Mouse (Mus musculus) right cerebral cortex, postnatal 10 days (tissue): ENCODE results near the gene Ipo11.
"Not testable (repeated sequence)": the region's sequence is repeated elsewhere in the genome, so short reads cannot be mapped to it uniquely, and the experiment has no call there.

Experiments
- DNase-seq, 2 experiments: peaks; one replicate each; pipeline ENCODE4 v3.0.0; 2021; ENCODE audit warnings: low spot score in 2 of 2

Ipo11 gene

DNA sequence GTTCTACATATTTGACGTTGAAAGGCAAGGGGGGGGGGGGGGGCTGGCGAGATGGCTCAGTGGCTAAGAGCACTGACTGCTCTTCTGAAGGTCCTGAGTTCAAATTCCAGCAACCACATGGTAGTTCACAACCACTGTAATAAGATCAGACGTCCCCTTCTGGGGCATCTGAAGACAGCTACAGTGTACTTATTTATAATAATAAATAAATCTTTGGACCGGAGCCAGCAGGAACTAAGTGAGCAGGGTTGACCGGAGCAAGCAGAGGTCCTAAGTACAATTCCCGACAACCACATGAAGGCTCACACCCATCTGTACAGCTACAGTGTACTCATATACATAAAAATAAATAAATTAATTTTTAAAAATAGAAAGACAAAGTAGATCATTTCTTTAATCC lies 31.6 kb downstream of the Ipo11 start:
- not testable (repeated sequence) for DNase-seq

GRCm38 (mm10) chr13:106904637-106905036 lies 32.1 kb downstream of the Ipo11 start:
- no peak for DNase-seq

DNA sequence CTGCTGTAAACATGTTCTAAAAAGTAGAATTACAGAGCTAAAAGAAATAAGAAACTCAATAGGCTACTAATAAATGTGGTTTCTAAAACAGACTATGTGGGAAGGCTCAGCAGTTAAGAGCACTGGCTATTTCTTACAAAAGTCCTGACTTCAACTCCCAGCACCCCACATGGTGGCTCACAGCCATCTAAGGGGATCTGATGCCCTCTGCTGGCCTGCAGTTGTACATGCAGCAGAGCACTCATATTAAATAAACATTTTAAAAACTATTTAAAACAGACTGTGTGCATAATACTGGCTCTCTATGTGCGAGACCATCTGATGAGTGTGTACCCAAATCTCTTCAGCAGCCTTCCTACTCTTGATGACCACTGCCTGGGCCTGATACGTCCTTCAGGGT lies 42.5 kb downstream of the Ipo11 start:
- no peak for DNase-seq

DNA sequence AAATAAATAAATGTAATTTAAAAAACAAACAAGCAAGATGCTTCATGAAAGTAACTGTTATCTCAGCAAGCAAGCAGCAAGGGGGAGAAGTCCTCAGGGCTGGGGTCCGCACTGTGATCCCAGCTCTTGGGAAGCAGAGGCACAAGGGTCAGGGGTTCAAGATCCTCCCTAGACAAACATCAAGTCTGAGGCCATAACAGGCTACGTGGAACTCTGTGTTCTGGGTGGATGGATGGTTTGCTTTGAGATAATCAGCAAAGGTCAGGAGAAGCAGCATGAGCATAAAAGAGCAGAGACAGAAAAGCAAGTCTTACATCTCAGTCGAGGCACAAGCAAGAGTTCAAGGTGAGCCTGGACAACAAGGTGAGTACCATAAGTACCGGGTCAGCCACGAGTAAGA lies 43.1 kb downstream of the Ipo11 start:
- no peak for DNase-seq

DNA sequence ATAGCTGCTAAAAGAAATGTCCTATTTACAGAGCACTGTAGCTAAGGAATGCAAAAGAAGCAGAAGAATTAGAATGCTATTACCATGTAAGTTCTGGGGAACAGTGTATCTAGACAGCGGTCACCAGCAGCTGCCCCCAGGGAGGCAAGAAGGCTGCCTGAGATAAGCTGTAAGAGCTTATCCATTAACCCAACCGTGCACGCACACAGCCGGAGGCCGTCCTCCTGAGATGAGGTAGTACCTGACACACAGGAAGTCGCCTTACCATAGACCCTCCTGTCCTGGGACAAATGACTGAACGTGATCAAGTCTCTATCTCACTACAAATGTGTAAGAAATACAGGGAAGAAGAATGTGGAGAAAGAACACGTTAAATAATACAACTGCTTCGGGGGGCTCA lies 43.6 kb downstream of the Ipo11 start:
- DNase-seq = no peak

DNA sequence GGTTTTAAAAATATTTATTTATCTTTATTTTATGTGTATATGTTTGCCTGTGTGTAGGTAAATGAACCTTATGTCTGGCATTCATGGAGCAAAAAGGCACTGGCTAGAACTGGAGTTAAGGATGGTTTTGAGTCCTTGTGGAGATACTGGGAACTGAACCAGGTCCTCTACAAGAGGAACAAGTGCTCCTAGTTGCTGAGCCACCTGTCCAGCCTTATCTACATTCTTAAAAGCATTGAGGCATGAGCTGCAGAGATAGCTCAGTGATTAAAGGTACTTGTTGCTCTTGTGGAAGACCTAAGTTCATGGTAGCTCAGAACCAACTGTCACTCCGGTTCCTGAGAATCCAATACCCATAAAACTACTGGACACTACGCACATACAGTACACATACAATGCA lies 49.4 kb downstream of the Ipo11 start:
- DNase-seq = no peak

- no peak for DNase-seq
These were observed 52.5 kb downstream of the Ipo11 start for GRCm38 (mm10) chr13:106884249-106884648.

GRCm38 (mm10) chr13:106876278-106876677 lies 60.5 kb downstream of the Ipo11 start:
- DNase-seq = no peak

DNA sequence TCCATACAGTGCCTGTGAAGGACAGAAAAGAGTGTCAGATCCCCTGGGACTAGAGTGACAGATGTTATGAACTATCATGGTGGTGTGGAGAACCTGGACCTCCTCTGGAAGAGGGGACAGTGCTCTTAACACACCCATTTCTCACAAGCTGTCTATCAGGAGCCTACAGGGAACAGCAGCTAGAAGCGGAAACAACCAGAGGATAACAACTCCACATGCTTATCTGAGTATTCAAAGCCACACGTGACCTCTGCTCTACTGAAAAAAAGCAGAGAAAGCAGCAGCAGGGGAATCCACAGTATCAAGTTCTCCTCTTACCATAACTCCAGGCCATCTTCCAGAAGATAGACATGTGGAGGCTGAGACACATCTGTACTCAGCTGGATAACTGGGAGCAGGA lies 71.2 kb downstream of the Ipo11 start:
- DNase-seq = no peak

GRCm38 (mm10) chr13:106858779-106859178 lies 78.0 kb downstream of the Ipo11 start:
- DNase-seq = no peak

DNA sequence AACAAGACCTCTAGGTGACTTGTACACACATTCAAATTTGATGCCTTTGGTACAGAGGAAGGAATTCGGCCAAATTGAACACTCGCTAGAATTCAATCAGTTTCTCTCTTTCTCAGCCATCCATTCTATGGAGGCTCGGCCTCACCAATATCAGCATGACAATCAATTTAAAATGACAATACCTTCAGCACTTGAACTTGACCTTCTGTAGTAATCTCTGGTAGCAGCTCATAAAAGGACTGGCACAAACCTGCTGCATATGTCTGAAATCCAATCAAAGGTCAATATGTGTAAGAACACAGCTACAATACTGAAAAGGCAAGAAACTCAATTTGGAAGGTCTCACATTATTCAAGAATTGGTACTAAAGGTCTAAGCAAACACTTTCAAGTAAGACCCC lies 80.2 kb downstream of the Ipo11 start:
- DNase-seq = no peak

DNA sequence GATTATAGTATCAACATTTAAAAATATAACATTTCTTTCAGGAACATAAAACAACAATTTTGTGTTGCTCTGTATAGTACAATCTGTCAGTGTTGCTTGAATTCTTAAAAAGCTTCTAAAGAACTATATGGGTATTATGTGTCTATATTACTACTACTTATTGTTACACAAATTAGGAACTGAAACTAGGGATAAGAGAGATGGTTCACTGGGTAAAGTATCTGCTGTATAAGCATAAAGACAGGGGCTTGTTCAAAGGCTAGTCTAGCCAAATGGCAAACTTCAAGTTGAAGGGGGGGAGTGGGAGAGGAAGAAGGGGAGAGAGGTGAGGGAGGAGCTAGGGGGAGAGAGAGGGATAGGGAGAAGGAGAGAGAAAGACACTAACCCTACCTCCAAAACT lies 89.2 kb downstream of the Ipo11 start:
- DNase-seq = no peak

- no peak for DNase-seq
These were observed 91.8 kb downstream of the Ipo11 start for GRCm38 (mm10) chr13:106844928-106845327.

DNA sequence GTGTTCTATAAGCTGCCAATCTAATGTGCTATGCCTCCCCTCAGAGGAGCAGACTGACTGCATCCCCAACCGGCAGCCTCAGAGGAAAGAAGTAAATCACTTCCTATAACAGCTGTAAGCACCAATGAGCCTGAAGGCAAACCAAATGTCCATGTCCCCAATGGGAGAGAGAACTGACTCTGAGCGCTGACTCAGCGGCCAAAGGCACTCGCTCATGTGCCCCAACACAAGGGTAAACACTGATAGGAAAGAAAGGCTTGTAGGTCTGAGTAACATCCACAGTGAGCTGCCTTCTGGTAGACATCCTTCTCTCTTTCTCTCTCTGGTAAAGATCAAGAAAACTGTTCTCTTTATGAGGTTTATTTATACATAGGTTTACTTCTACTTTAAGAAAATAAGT lies 94.2 kb downstream of the Ipo11 start:
- DNase-seq = no peak

DNA sequence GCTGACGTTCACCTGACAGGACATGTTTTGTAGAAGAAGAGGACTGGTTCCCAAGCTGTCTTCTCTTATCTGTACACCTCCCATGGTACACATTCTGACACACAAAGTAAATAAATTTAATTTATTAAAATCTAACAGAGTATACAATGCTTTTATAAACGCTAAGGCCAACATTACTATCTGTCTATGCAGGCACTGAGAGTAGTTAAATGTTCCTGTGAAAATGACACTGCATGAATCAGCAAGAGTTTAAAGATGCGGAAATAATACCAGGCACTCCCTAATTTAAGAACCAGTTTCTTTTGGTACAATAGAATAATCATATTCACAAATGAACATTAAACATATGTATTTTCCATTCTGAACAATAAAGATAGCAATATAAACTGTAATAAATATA lies 98.0 kb downstream of the Ipo11 start:
- DNase-seq = no peak

GRCm38 (mm10) chr13:106836527-106836879 lies 100.3 kb downstream of the Ipo11 start:
- DNase-seq = no peak

DNA sequence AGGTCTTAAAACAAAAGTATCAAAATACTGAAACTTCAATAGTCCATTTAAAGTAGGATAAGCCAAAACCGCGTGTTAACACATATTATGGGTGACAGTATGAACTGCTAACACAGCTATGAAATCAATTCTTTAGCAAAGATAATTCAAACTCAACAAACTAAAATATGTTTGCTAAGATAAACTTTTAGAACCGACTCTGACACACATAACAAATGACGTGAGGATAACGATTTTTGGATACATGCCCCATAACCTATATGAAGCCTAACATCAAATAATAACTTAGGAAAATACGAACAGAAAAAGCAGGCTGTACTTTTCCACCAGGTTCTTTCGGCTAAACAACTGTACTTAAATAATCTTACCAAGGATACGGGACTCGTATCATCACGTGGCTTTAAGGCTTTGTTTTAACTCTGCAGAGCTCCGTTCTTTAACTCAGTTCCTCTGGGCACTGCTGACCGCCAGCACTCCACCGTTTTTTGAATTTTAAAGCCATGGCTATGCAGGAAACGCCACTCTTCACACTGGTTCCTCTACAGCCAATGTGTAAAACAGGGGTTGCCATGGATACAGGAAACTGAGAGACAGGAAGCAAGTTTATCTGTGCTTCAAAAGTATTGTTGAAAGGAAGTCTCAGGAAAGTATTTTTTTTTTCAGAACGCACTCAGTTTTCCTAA lies 100.8 kb downstream of the Ipo11 start:
- peak in 1 of 2 experiments; percentile 46 for DNase-seq

DNA sequence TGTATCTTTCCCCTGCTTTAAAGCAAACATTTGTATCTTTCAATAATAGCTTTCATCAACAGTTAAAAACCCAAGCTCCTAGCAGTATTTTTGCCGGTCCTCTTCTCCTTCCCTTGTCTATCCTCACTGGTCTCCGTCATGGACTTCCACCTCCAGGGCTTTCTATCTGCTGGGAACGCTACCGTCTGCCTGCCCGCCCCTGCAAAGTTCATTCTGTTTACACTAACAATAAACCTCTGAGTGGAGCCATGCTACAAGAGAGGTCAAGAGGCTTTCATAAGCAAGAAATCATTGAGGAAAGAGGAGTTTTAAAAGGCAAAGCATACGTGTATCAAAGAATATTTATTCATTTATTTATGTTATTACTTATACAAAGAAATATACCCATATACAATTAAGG lies 106.7 kb downstream of the Ipo11 start:
- no peak for DNase-seq

DNA sequence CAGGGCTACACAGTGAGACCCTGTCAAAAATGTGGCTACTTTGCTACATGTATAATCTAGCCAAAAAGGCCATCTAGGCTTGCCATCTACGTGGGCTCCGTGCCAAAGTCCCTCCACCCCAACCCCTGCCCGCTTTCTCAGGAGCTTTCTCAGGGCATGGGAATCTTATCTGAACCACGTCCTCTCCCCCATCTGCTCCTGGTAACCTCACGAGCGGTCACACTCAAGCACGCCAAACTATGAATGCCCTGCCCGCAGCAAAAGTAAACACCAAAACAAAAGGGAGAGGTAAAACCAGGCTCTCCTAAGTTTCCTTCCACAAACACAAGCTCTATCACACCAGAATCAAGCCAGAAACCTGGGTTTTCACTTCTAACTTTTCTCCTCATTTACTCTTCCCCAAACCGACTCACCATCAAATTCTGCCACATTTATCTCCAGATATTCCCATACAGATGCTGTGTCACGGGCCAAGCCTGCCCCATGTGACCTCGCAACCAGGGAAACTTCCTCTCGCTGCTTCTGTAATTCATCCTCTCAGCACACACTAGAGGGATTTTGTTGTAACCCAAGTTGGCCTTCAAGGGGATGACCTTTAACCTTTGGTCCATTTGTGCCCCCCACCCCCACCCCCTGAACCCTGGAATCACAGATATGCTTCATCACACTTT lies 107.3 kb downstream of the Ipo11 start:
- DNase-seq = no peak

GRCm38 (mm10) chr13:106825618-106826017 lies 111.1 kb downstream of the Ipo11 start:
- no peak for DNase-seq

DNA sequence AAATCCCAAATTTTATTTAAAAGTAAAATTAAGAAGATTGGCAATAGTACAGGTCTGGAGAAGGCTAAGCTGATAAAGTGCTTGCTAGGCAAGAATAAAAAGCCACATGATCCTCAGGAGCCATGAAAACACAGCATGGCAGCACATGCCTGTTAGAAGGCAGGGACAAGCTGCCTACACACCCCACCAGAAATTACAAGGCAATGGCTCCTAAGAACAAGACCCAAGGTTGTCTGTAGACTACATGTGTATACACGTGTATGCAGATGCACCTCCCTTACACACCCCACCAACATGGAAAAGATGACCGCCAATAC lies 112.9 kb downstream of the Ipo11 start:
- no peak for DNase-seq

DNA sequence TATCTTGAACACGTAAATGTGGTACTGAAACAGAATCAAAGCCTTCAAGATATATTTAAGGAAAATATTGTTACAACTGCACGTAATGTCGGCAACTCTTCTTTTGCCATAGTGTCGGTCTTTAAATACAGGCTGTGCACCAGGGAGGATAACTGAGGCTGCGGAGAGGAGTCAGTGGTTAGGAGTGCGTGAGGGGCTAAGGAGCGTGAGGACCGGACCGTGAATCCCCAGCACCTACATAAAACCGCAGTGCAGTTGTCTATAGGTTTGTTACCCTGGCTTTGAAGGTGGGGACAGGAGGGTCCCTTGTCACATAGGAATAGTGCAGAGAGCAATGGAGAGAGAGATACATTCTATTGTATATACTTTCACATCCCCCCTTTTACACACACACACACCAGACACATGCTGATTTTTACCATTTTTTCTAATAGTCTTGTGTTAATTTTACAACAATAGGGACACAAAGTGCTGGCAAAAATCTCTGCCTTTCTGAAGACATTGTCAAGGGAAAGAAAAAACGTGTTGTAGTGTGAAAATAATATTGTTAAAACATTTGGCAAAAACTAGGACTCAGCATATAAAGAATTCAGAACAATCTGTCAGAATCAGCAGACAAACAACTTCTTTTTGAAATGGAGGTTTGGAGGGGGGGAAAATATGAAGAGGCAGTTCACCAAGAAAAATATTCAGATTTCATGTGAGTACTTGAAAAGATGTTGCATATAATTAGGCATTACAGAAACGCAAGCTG lies 113.5 kb downstream of the Ipo11 start:
- no peak for DNase-seq

DNA sequence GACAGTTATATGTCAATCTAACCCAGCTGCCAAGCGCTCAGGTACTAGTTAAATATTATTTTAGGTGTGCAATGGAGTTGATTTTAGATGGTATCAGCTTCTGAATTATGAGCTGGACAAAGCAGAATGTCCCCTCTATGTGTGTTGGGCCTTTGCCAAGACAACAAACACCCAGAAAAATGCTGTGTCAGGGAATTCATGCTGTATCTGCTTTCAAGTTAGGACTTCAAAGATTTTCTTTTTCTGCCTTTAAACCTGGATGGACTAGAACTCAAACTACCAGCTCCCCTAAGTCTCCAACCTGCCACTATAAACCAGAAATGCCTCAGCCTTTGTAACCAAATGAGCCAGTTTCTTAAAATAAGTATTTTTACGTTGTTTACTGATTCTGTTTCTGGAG lies 116.6 kb downstream of the Ipo11 start:
- no peak for DNase-seq
